Mouse (Mus musculus): ENCODE measurements around the gene Secisbp2l.

Secisbp2l gene

GRCm38 (mm10) chr2:125701606-125702005 lies 81.1 kb downstream of the Secisbp2l start:
- DNase-seq = no peak

- peak; percentile 32 for DNase-seq
Observed at GRCm38 (mm10) chr2:125696219-125696618, 86.5 kb downstream of the Secisbp2l start.

GRCm38 (mm10) chr2:125694798-125695197 lies 87.9 kb downstream of the Secisbp2l start:
- no peak for DNase-seq

- DNase-seq = no peak
Observed at GRCm38 (mm10) chr2:125692010-125692409, 90.7 kb downstream of the Secisbp2l start.

Data from kidney, adult 9 months (tissue).